Mouse (Mus musculus): ENCODE measurements around the gene Sh3yl1. TPM values are rescaled to one million over a fixed set of nuclear protein-coding genes. Genes with fewer than 3 reads are reported as not detected.
A peak's percentile ranks its signal among the peaks of the same experiment; 100 is the strongest.

Sh3yl1 gene
- polyA plus RNA-seq, 1 experiment from 2014 or later: 29.1 TPM

- no peak for ATAC-seq (ENCODE audit: low FRiP score)
- no peak for DNase-seq (ENCODE audit: low spot score)
- H3K27ac ChIP-seq (ENCODE audit: low read depth, low read length): no peak overlapping the region
- no peak overlapping the region for H3K9ac ChIP-seq (ENCODE audit: low read depth, low read length)
- no peaks in the 10 kb centered on the region for H3K4me1 ChIP-seq (replicated peaks; ENCODE audit: control insufficient read depth, insufficient read depth, low read length)
- H3K36me3 ChIP-seq (ENCODE audit: control insufficient read depth, insufficient read depth, low read length): no peaks in the 10 kb centered on the region
- no peaks in the 10 kb centered on the region for H3K9me3 ChIP-seq (ENCODE audit: control insufficient read depth, low read length)
- no peak overlapping the region for H3K4me3 ChIP-seq (ENCODE audit: low read depth, low read length)
- 76% methylated on average over 3 of the region's 3 CpGs for WGBS
- H3K4me2 ChIP-seq (replicated peaks; ENCODE audit: low read depth, low read length): no peak overlapping the region
- H3K27me3 ChIP-seq (ENCODE audit: control insufficient read depth, insufficient read depth, low read length): no peaks in the 10 kb centered on the region
Measured at GRCm38 (mm10) chr12:30922401-30922800, 10.9 kb downstream of the Sh3yl1 start.

DNA sequence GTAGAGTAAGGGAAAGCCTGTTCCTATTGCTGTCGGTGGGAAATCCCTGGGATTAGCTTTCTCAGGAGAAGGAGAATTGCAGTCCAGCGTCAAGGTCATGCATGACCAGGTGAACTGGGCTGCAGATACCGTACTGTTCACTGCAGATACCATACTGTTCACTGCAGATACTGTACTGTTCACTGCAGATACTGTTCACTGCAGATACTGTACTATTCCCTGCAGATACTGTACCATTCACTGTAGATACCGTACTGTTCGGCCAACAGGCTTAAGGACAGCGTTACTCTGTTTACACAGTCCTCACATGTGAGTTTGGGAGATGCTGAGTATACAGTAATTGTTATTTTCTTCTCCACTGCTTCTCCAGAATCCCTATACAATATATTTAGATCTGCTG lies 16.7 kb downstream of the Sh3yl1 start:
- WGBS: 93% methylated on average over 6 of the region's 6 CpGs
- ATAC-seq (ENCODE audit: low FRiP score) (no peak), DNase-seq (ENCODE audit: low spot score) (no peak)
- Histone ChIP-seq H3K9ac (ENCODE audit: low read depth, low read length) (no peak overlapping the region), H3K4me3 (ENCODE audit: low read depth, low read length) (no peak overlapping the region), H3K27ac (ENCODE audit: low read depth, low read length) (no peak overlapping the region), H3K36me3 (ENCODE audit: control insufficient read depth, insufficient read depth, low read length) (no peaks in the 10 kb centered on the region), H3K4me2 (replicated peaks; ENCODE audit: low read depth, low read length) (no peak overlapping the region), H3K9me3 (ENCODE audit: control insufficient read depth, low read length) (no peaks in the 10 kb centered on the region), H3K27me3 (ENCODE audit: control insufficient read depth, insufficient read depth, low read length) (no peaks in the 10 kb centered on the region), H3K4me1 (replicated peaks; ENCODE audit: control insufficient read depth, insufficient read depth, low read length) (no peaks in the 10 kb centered on the region)

DNA sequence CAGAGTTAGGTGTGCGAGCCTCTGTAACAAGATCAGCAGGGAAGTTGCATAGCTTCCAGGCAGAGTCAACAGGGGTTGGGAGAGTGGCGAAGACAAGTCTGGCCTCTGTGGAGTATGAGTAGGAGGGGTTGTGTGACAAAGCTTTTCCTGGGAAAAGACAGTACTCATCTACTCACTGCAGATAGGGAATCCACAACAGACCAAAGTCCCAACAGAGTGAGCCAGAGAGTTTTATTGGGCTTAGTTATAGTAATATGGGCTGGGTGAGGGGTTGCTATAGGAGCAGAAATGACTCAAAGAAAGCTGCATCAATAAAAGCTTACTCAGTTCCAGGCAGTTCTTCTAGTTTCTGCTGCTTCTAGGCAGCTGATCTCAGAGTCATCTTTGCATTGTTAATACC lies 21.8 kb downstream of the Sh3yl1 start:
- H3K27me3 ChIP-seq (ENCODE audit: control insufficient read depth, insufficient read depth, low read length): no peaks in the 10 kb centered on the region
- H3K4me3 ChIP-seq (ENCODE audit: low read depth, low read length): no peak overlapping the region
- no peak for DNase-seq (ENCODE audit: low spot score)
- H3K36me3 ChIP-seq (ENCODE audit: control insufficient read depth, insufficient read depth, low read length): no peaks in the 10 kb centered on the region
- H3K9ac ChIP-seq (ENCODE audit: low read depth, low read length): no peak overlapping the region
- H3K9me3 ChIP-seq (ENCODE audit: control insufficient read depth, low read length): no peaks in the 10 kb centered on the region
- no peak overlapping the region for H3K4me2 ChIP-seq (replicated peaks; ENCODE audit: low read depth, low read length)
- no peak overlapping the region for H3K27ac ChIP-seq (ENCODE audit: low read depth, low read length)
- WGBS: 88% methylated on average over 2 of the region's 2 CpGs
- H3K4me1 ChIP-seq (replicated peaks; ENCODE audit: control insufficient read depth, insufficient read depth, low read length): no peaks in the 10 kb centered on the region
- no peak for ATAC-seq (ENCODE audit: low FRiP score)

GRCm38 (mm10) chr12:30936899-30937298 lies 25.4 kb downstream of the Sh3yl1 start:
- ATAC-seq (ENCODE audit: low FRiP score): no peak
- H3K9me3 ChIP-seq (ENCODE audit: control insufficient read depth, low read length): no peaks in the 10 kb centered on the region
- H3K4me2 ChIP-seq (replicated peaks; ENCODE audit: low read depth, low read length): no peak overlapping the region
- H3K9ac ChIP-seq (ENCODE audit: low read depth, low read length): no peak overlapping the region
- no peak for DNase-seq (ENCODE audit: low spot score)
- H3K4me1 ChIP-seq (replicated peaks; ENCODE audit: control insufficient read depth, insufficient read depth, low read length): no peaks in the 10 kb centered on the region
- no peaks in the 10 kb centered on the region for H3K36me3 ChIP-seq (ENCODE audit: control insufficient read depth, insufficient read depth, low read length)
- 82% methylated on average over 2 of the region's 2 CpGs for WGBS
- H3K27ac ChIP-seq (ENCODE audit: low read depth, low read length): no peak overlapping the region
- no peak overlapping the region for H3K4me3 ChIP-seq (ENCODE audit: low read depth, low read length)
- no peaks in the 10 kb centered on the region for H3K27me3 ChIP-seq (ENCODE audit: control insufficient read depth, insufficient read depth, low read length)

DNA sequence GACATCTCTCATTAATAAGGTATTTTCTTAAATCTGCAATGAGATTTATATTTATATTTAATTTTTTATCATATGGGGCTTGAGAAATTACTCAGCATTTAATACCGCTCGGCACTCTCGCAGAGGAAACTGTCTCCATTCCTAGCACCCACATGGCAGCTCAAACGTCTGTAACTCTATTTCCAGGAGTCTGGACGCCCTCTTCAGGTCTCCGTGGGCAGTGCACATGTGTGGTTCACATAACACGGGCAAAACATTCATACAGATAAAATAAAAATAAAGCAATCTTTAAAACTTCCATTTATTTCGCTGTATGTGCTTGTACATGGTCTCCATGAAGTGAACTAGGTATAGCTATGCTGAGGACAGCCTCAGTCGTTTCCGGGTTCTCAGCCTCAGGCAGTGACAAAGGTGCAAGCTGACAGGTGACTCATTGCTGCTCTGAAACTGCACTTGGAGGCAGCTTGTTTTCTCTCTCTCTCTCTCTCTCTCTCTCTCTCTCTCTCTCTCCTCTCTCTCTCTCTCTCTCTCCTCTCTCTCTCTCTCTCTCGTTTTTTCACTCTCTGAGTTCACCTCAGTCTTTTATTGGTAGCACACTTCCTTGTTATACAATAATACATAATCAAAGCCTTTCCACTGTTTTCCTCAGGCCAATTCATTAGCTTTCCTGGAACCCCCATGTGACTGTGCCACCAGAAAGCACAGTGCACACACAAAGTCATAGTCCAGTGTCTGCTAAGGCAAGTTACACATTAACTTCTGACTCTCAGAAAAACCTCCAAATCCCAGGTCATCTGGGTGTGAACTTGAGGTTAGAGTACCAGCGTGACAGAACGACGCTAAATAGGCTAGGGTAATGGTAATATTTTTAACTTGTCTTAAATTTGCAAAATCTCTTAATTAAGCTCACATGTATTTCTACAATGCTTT lies 31.9 kb downstream of the Sh3yl1 start:
- H3K27ac ChIP-seq (ENCODE audit: low read depth, low read length): no peak overlapping the region
- H3K36me3 ChIP-seq (ENCODE audit: control insufficient read depth, insufficient read depth, low read length): no peaks in the 10 kb centered on the region
- H3K4me2 ChIP-seq (replicated peaks; ENCODE audit: low read depth, low read length): no peak overlapping the region
- WGBS: 87% methylated on average over 13 of the region's 14 CpGs
- no peaks in the 10 kb centered on the region for H3K4me1 ChIP-seq (replicated peaks; ENCODE audit: control insufficient read depth, insufficient read depth, low read length)
- no peaks in the 10 kb centered on the region for H3K9me3 ChIP-seq (ENCODE audit: control insufficient read depth, low read length)
- no peaks in the 10 kb centered on the region for H3K27me3 ChIP-seq (ENCODE audit: control insufficient read depth, insufficient read depth, low read length)
- DNase-seq (ENCODE audit: low spot score): no peak
- no peak overlapping the region for H3K9ac ChIP-seq (ENCODE audit: low read depth, low read length)
- no peak overlapping the region for H3K4me3 ChIP-seq (ENCODE audit: low read depth, low read length)
- no peak for ATAC-seq (ENCODE audit: low FRiP score)

GRCm38 (mm10) chr12:30944197-30944596 lies 32.7 kb downstream of the Sh3yl1 start:
- no peak overlapping the region for H3K4me3 ChIP-seq (ENCODE audit: low read depth, low read length)
- ATAC-seq (ENCODE audit: low FRiP score): no peak
- H3K27me3 ChIP-seq (ENCODE audit: control insufficient read depth, insufficient read depth, low read length): no peaks in the 10 kb centered on the region
- DNase-seq (ENCODE audit: low spot score): peak; percentile 2
- H3K9me3 ChIP-seq (ENCODE audit: control insufficient read depth, low read length): no peaks in the 10 kb centered on the region
- H3K27ac ChIP-seq (ENCODE audit: low read depth, low read length): no peak overlapping the region
- H3K4me1 ChIP-seq (replicated peaks; ENCODE audit: control insufficient read depth, insufficient read depth, low read length): no peaks in the 10 kb centered on the region
- no peak overlapping the region for H3K4me2 ChIP-seq (replicated peaks; ENCODE audit: low read depth, low read length)
- 56% methylated on average over 3 of the region's 3 CpGs for WGBS
- no peaks in the 10 kb centered on the region for H3K36me3 ChIP-seq (ENCODE audit: control insufficient read depth, insufficient read depth, low read length)
- no peak overlapping the region for H3K9ac ChIP-seq (ENCODE audit: low read depth, low read length)

- DNase-seq (ENCODE audit: low spot score) (no peak), ATAC-seq (ENCODE audit: low FRiP score) (no peak)
- H3K9ac ChIP-seq (ENCODE audit: low read depth, low read length): no peak overlapping the region
- H3K4me1 ChIP-seq (replicated peaks; ENCODE audit: control insufficient read depth, insufficient read depth, low read length): no peaks in the 10 kb centered on the region
- no peaks in the 10 kb centered on the region for H3K27me3 ChIP-seq (ENCODE audit: control insufficient read depth, insufficient read depth, low read length)
- no peak overlapping the region for H3K4me2 ChIP-seq (replicated peaks; ENCODE audit: low read depth, low read length)
- H3K4me3 ChIP-seq (ENCODE audit: low read depth, low read length): no peak overlapping the region
- no peaks in the 10 kb centered on the region for H3K36me3 ChIP-seq (ENCODE audit: control insufficient read depth, insufficient read depth, low read length)
- WGBS: 76% methylated on average over 2 of the region's 2 CpGs
- no peak overlapping the region for H3K27ac ChIP-seq (ENCODE audit: low read depth, low read length)
- H3K9me3 ChIP-seq (ENCODE audit: control insufficient read depth, low read length): no peaks in the 10 kb centered on the region
Measured at GRCm38 (mm10) chr12:30970700-30971099, 59.2 kb downstream of the Sh3yl1 start.

GRCm38 (mm10) chr12:31003795-31004194 lies 92.3 kb downstream of the Sh3yl1 start:
- H3K4me1 ChIP-seq (replicated peaks; ENCODE audit: control insufficient read depth, insufficient read depth, low read length): no peaks in the 10 kb centered on the region
- H3K4me2 ChIP-seq (replicated peaks; ENCODE audit: low read depth, low read length): no peak overlapping the region
- no peak overlapping the region for H3K9ac ChIP-seq (ENCODE audit: low read depth, low read length)
- no peak overlapping the region for H3K27ac ChIP-seq (ENCODE audit: low read depth, low read length)
- DNase-seq (ENCODE audit: low spot score) (no peak), ATAC-seq (ENCODE audit: low FRiP score) (no peak)
- 78% methylated on average over 4 of the region's 4 CpGs for WGBS
- H3K9me3 ChIP-seq (ENCODE audit: control insufficient read depth, low read length): no peaks in the 10 kb centered on the region
- no peak overlapping the region for H3K4me3 ChIP-seq (ENCODE audit: low read depth, low read length)
- no peaks in the 10 kb centered on the region for H3K27me3 ChIP-seq (ENCODE audit: control insufficient read depth, insufficient read depth, low read length)
- no peaks in the 10 kb centered on the region for H3K36me3 ChIP-seq (ENCODE audit: control insufficient read depth, insufficient read depth, low read length)

DNA sequence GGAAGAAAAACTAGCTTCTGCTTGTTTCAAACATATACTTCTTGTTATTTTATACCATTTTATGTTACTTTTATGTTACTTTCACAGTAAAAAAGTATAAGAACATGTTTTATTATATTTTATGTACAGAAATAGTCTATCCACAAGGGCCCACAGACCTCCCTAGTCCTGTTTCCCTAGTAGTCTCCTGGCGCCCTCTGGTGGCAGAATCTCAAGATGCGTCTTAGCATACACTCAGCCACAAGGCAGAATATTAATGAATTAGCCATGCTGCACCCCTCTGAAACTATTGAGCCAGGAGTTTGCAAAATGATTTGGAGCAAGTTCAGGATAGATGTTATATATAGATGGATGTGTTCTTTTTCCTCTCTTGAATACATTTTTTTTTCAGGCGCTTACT lies 93.5 kb downstream of the Sh3yl1 start:
- ATAC-seq (ENCODE audit: low FRiP score): no peak
- no peak overlapping the region for H3K27ac ChIP-seq (ENCODE audit: low read depth, low read length)
- no peaks in the 10 kb centered on the region for H3K27me3 ChIP-seq (ENCODE audit: control insufficient read depth, insufficient read depth, low read length)
- no peak overlapping the region for H3K4me3 ChIP-seq (ENCODE audit: low read depth, low read length)
- no peak overlapping the region for H3K9ac ChIP-seq (ENCODE audit: low read depth, low read length)
- 27% methylated on average over 3 of the region's 3 CpGs for WGBS
- no peaks in the 10 kb centered on the region for H3K9me3 ChIP-seq (ENCODE audit: control insufficient read depth, low read length)
- no peak overlapping the region for H3K4me2 ChIP-seq (replicated peaks; ENCODE audit: low read depth, low read length)
- H3K36me3 ChIP-seq (ENCODE audit: control insufficient read depth, insufficient read depth, low read length): no peaks in the 10 kb centered on the region
- DNase-seq (ENCODE audit: low spot score): peak; percentile 90
- H3K4me1 ChIP-seq (replicated peaks; ENCODE audit: control insufficient read depth, insufficient read depth, low read length): no peaks in the 10 kb centered on the region

Data from hindbrain, embryonic 11.5 days (tissue).